Mouse (Mus musculus) testis, adult 2 months (tissue): ENCODE data around the gene Golga4.

Experiments used
- CTCF ChIP-seq: fragments of 200-500 bp; IDR thresholded peaks from 2 replicates; pipeline ENCODE4 v1.5.1; 2012; ENCODE audit warnings: low read depth, mild to moderate bottlenecking, inconsistent platforms, low read length, moderate library complexity; ENCODE audit not compliant: control insufficient read depth, insufficient read depth, insufficient replicate concordance
- POLR2A ChIP-seq: fragments of 200-500 bp; IDR thresholded peaks from 2 replicates; pipeline ENCODE4 v1.6.1; 2012; ENCODE audit warnings: low read depth, mild to moderate bottlenecking, inconsistent platforms, low read length, moderate library complexity; ENCODE audit not compliant: control insufficient read depth

DNA sequence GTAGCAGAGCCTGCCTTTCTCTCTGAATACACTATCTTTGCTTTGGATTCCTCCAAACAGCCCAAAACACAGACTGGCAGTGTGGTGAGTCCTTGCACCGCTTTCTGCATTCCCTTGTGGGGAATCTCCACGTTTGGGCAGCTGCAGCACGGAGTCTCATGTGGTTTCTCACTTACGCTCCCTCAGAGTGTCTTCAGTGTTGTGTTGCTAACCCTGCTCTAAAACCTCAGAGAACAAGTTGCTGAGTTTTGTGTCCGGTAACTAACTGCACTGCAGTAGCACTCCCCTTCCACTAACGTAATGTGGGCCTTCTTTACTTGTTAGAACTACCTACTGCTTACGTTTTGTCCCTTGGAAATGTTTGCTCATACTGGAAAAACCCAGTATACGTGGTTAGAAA is 13.0 kb downstream of the Golga4 start:
- TF ChIP-seq CTCF = no peak
- no peak for TF ChIP-seq POLR2A
